Mouse (Mus musculus) E14TG2a.4 (cell line): Measurements from ENCODE around the gene Sugct.
"Not testable (repeated sequence)": the region's sequence is repeated elsewhere in the genome, so short reads cannot be mapped to it uniquely, and the experiment has no call there.

Experiments used
- H3K27me3 ChIP-seq: 2 replicates; pipeline ENCODE4 v1.6.1; 2014; ENCODE audit warnings: low read length, control low read depth; ENCODE audit not compliant: insufficient read depth
- H3K36me3 ChIP-seq: 2 replicates; pipeline ENCODE4 v1.6.1; 2014; ENCODE audit warnings: low read length, control low read depth; ENCODE audit not compliant: insufficient read depth
- H3K4me1 ChIP-seq: replicated peaks from 2 replicates; pipeline ENCODE4 v1.6.1; 2014; ENCODE audit warnings: low read depth, low read length, control low read depth
- H3K4me3 ChIP-seq: replicated peaks from 2 replicates; pipeline ENCODE4 v1.5.1; 2014; ENCODE audit warnings: mild to moderate bottlenecking, low read length
- H3K9me3 ChIP-seq: 2 replicates; pipeline ENCODE4 v1.6.1; 2014; ENCODE audit warnings: low read length, control low read depth
- CTCF ChIP-seq: conservative IDR thresholded peaks from 2 replicates; pipeline ENCODE4 v1.5.1; 2014; ENCODE audit warnings: low read length
- NANOG ChIP-seq: IDR thresholded peaks from 2 replicates; pipeline ENCODE4 v1.6.1; 2014; ENCODE audit warnings: borderline replicate concordance, low read length, mixed read lengths
- POU5F1 ChIP-seq: IDR thresholded peaks from 2 replicates; pipeline ENCODE4 v1.6.1; 2014; ENCODE audit warnings: low read length, borderline replicate concordance

Gene Sugct

GRCm38 (mm10) chr13:16831840-16832239 lies 863.5 kb downstream of the Sugct start:
- peaks cover 4% of the 10 kb centered on the region; the same call in 1 of the 2 replicates for H3K36me3 ChIP-seq
- H3K4me3 ChIP-seq: no peak overlapping the region
- H3K9me3 ChIP-seq: peaks cover 16% of the 10 kb centered on the region; the same call in 1 of the 2 replicates
- no peaks in the 10 kb centered on the region for H3K27me3 ChIP-seq
- TF ChIP-seq NANOG (no peak), POU5F1 (no peak), CTCF (no peak)
- peaks cover 26% of the 10 kb centered on the region for H3K4me1 ChIP-seq

GRCm38 (mm10) chr13:16830291-16830690 lies 865.1 kb downstream of the Sugct start:
- not testable (repeated sequence) for H3K27me3 ChIP-seq, H3K4me3 ChIP-seq, H3K36me3 ChIP-seq
- Histone ChIP-seq H3K4me1 (peaks cover 37% of the 10 kb centered on the region), H3K9me3 (peaks cover 16% of the 10 kb centered on the region; the same call in 1 of the 2 replicates)
- peak; percentile 70; the same call in 1 of the 2 replicates for TF ChIP-seq NANOG

DNA sequence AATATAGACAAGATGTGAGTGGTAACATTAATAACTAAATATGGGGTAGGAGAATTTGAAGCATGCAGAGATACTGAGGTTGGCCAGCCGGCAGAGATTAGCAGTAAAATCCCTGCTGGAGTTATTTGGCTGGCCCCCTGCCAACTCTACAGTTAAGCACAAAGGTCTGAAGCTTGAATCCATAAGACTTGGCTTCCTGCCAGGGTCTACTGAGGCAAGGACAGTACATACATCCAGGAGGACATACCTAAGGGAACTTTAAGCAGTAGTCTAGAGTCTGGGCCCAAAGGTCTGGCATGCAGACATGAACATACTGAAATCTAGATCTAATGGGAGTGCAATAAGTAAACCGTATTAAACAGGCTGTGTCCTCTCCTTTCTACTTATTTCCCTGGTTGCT lies 865.8 kb downstream of the Sugct start:
- peaks cover 37% of the 10 kb centered on the region for H3K4me1 ChIP-seq
- no peaks in the 10 kb centered on the region for H3K27me3 ChIP-seq
- no peak overlapping the region for H3K4me3 ChIP-seq
- peaks cover 22% of the 10 kb centered on the region for H3K9me3 ChIP-seq
- peaks cover 4% of the 10 kb centered on the region; the same call in 1 of the 2 replicates for H3K36me3 ChIP-seq
- TF ChIP-seq POU5F1 (no peak), NANOG (no peak), CTCF (no peak)

GRCm38 (mm10) chr13:16825619-16826018 lies 869.7 kb downstream of the Sugct start:
- Histone ChIP-seq H3K9me3 (peaks cover 9% of the 10 kb centered on the region), H3K4me1 (peaks cover 19% of the 10 kb centered on the region; the same call in 1 of the 2 replicates)
- TF ChIP-seq NANOG: no peak

DNA sequence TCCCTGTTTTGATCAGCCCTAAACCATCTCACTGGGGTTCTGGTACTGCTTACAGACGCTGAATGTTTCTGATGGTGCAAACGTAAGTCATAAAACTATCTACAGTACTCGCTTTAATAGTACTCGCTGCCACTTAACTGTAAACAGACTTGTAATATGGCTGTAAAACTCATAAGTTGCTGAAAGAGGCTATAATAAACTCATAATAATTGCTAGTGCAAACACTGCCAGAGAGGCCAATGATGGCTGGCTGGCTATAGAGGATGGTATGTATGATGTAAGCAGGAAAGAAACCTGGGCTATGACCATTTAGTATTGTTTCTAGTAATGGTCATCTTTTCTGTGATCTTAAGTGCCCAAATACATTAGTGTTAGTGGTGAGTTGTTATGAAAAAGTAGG lies 873.6 kb downstream of the Sugct start:
- Histone ChIP-seq H3K9me3 (peaks cover 6% of the 10 kb centered on the region), H3K4me3 (no peak overlapping the region), H3K36me3 (no peaks in the 10 kb centered on the region), H3K4me1 (peaks cover 11% of the 10 kb centered on the region; the same call in 1 of the 2 replicates), H3K27me3 (no peaks in the 10 kb centered on the region)
- TF ChIP-seq CTCF (no peak), NANOG (no peak)

More at GRCm38 (mm10) chr13:16825619-16826018, 869.7 kb downstream of the Sugct start:
- Histone ChIP-seq H3K27me3 (no peaks in the 10 kb centered on the region), H3K36me3 (no peaks in the 10 kb centered on the region), H3K4me3 (no peak overlapping the region)

- H3K9me3 ChIP-seq: no peaks in the 10 kb centered on the region
- TF ChIP-seq CTCF: no peak
- no peak for TF ChIP-seq POU5F1
- TF ChIP-seq NANOG: no peak
- no peaks in the 10 kb centered on the region for H3K27me3 ChIP-seq
- H3K36me3 ChIP-seq: no peaks in the 10 kb centered on the region
- no peaks in the 10 kb centered on the region for H3K4me1 ChIP-seq
- no peak overlapping the region for H3K4me3 ChIP-seq
Observed at GRCm38 (mm10) chr13:16817471-16817870, 877.9 kb downstream of the Sugct start.

GRCm38 (mm10) chr13:16816747-16817146 lies 878.6 kb downstream of the Sugct start:
- Histone ChIP-seq H3K27me3 (no peaks in the 10 kb centered on the region), H3K9me3 (no peaks in the 10 kb centered on the region), H3K36me3 (no peaks in the 10 kb centered on the region), H3K4me3 (no peak overlapping the region), H3K4me1 (no peaks in the 10 kb centered on the region)
- no peak for TF ChIP-seq CTCF
- TF ChIP-seq NANOG: no peak
- no peak for TF ChIP-seq POU5F1

DNA sequence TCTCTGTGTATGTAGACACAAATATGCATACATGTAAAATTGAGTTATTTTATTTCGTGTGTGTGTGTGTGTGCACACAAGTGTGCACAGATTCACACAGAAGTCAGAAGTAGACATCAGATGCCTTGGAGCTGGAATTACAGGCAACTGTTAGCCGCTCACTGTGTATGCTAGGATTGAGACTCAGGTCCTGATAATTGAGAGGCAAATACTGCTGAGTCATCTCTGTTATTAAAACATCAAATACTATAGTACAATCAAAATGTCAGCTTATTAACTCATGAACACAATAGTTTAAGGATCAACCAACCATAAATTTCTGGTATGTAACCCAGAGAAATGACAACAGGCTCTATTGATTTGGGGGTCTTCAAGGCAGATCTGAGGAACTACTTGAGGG lies 883.1 kb downstream of the Sugct start:
- Histone ChIP-seq H3K4me3 (no peak overlapping the region), H3K4me1 (no peaks in the 10 kb centered on the region), H3K36me3 (no peaks in the 10 kb centered on the region), H3K27me3 (no peaks in the 10 kb centered on the region), H3K9me3 (peaks cover 5% of the 10 kb centered on the region)
- TF ChIP-seq POU5F1: no peak
- no peak for TF ChIP-seq CTCF
- TF ChIP-seq NANOG: no peak
